10 mouse cellular contexts compared by ENCODE assay signal in the genomic region with DNA sequence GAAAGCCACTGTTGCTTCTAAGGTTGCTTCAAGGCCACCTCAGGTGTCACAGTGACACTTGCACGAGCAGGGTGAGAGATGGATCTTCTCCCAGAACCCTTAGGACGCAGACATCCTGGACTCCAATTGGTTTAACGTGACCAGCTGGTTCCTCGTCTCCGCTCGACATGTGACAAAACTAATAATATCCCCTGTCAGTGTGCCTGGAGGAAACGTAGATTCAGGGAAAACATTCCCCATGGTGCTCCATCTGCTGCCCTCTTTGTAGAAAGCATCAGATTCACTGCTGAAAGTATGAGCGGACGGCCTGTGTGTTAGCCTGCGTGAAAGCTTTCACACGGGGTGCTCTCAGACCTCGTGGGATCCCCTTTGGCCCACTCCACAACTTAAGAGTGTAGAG.
DNase-seq lines count a peak whose midpoint lies in the region; ATAC-seq and TF ChIP-seq lines count a peak whose summit lies in the region.
"Had no signal": no experiment of that assay in that cellular context is flagged by ENCODE, and none has a peak within 500 bp of the region (broad histone marks: within the 10 kb centered on the region; RNA-seq: fewer than 3 reads in every experiment).

No protein-coding gene starts in this region.

- DNase-seq in kidney, postnatal 0 days (ENCODE audit: low spot score) = peak; percentile 58
- DNase-seq in kidney, adult 9 months = no peak
- DNase-seq in cerebellum, postnatal 25 days = peak; percentile 83 to 86
- DNase-seq in layer of hippocampus, adult 9-11 months = peak; percentile 64
- peak; percentile 25 for DNase-seq in right cerebral cortex, postnatal 14 days
- no peak for DNase-seq in embryo, embryonic 10 days (ENCODE audit: low spot score)
- DNase-seq in heart, postnatal 36 days = no peak
- DNase-seq in gastrocnemius, adult 18-20 months (ENCODE audit: low spot score) = no peak
- DNase-seq: gastrocnemius, adult 2 months had no signal

- no peaks in the 10 kb centered on the region for H3K9me3 ChIP-seq in kidney, postnatal 0 days (replicated peaks; ENCODE audit: low read length)

- no peak overlapping the region for H3K9ac ChIP-seq in kidney, postnatal 0 days (ENCODE audit: low read depth, low read length)

- TF ChIP-seq CTCF in kidney, postnatal 0 days (IDR thresholded peaks at IDR 0.05; ENCODE audit: low read depth) = peak; percentile 36; the same call in 1 of the 2 replicates

- no peaks in the 10 kb centered on the region for H3K4me1 ChIP-seq in kidney, postnatal 0 days (replicated peaks; ENCODE audit: insufficient read depth, low read length)

- no peak for ATAC-seq in kidney, postnatal 0 days (replicated peaks; ENCODE audit: low FRiP score, low read depth)

- H3K27ac ChIP-seq in kidney, postnatal 0 days = no peak overlapping the region
- H3K27ac ChIP-seq: gastrocnemius, adult 2 months; stomach, postnatal 0 days had no signal

- H3K27me3 ChIP-seq in kidney, postnatal 0 days (ENCODE audit: insufficient read depth, low read length) = no peaks in the 10 kb centered on the region

- WGBS in kidney, postnatal 0 days = 41% methylated on average over 12 of the region's 12 CpGs

- H3K36me3 ChIP-seq in kidney, postnatal 0 days (ENCODE audit: insufficient read depth, low read length) = no peaks in the 10 kb centered on the region

- H3K4me3 ChIP-seq in kidney, postnatal 0 days (replicated peaks; ENCODE audit: low read depth, low read length) = no peak overlapping the region
- H3K4me3 ChIP-seq: gastrocnemius, adult 2 months had no signal

- H3K4me2 ChIP-seq in kidney, postnatal 0 days (ENCODE audit: low read length) = no peak overlapping the region

- intact Hi-C loops in heart, postnatal 36 days (cut with DNase I) = no loop called here

Comparison
In these comparisons a context has a peak if more than half of its experiments do, and no peak if none do; other contexts are left out.
1. DNase-seq: peak in kidney, postnatal 0 days (single experiment), cerebellum, postnatal 25 days (2 of 2), layer of hippocampus, adult 9-11 months (single experiment) and right cerebral cortex, postnatal 14 days (single experiment); none in kidney, adult 9 months (single experiment), embryo, embryonic 10 days (single experiment), heart, postnatal 36 days (0 of 2) and gastrocnemius, adult 18-20 months (single experiment).